Mouse (Mus musculus) hindbrain, embryonic 10.5 days (tissue): ENCODE measurements around the gene Sema6c. TPM values are rescaled to one million over a fixed set of nuclear protein-coding genes. Genes with fewer than 3 reads are reported as not detected.
"Not testable (repeated sequence)": the region's sequence is repeated elsewhere in the genome, so short reads cannot be mapped to it uniquely, and the experiment has no call there.

Experiments
- DNase-seq: peaks from one replicate; pipeline ENCODE4 v3.0.0-alpha.2; 2017; ENCODE audit warnings: low spot score
- H3K27ac ChIP-seq: fragments of 300-500 bp; sonication (generic); 2 replicates; pipeline ENCODE4 v1.5.1; 2016; ENCODE audit warnings: mild to moderate bottlenecking, moderate library complexity
- H3K27me3 ChIP-seq: fragments of 300-500 bp; sonication (generic); 2 replicates; pipeline ENCODE4 v1.6.1; 2016; ENCODE audit warnings: mild to moderate bottlenecking; ENCODE audit not compliant: poor library complexity, insufficient read depth, severe bottlenecking
- H3K36me3 ChIP-seq: fragments of 300-500 bp; sonication (generic); 2 replicates; pipeline ENCODE4 v1.6.1; 2016; ENCODE audit warnings: mild to moderate bottlenecking, moderate library complexity
- H3K4me1 ChIP-seq: fragments of 300-500 bp; sonication (generic); replicated peaks from 2 replicates; pipeline ENCODE4 v1.6.1; 2016; ENCODE audit warnings: mild to moderate bottlenecking
- H3K4me3 ChIP-seq: fragments of 300-500 bp; sonication (generic); 2 replicates; pipeline ENCODE4 v1.5.1; 2016; ENCODE audit warnings: mild to moderate bottlenecking, moderate library complexity
- H3K9me3 ChIP-seq: fragments of 300-500 bp; sonication (generic); 2 replicates; pipeline ENCODE4 v1.6.1; 2016; ENCODE audit warnings: mild to moderate bottlenecking, moderate library complexity
- WGBS: fragments of 180-500 bp; shearing (Covaris S2); methylation state at CpG from one replicate; pipeline ENCODE4 v1.1.7; 2016; 5-methylcytosine and 5-hydroxymethylcytosine counted together
- polyA plus RNA-seq: library from polyadenylated mRNA; unstranded; fragments of >200 nt; fragmentation: Nextera tagmentation; extraction: Ambion mirVana; gene quantifications from 2 replicates; pipeline ENCODE4 v1.2.1, GENCODE M21; 2016

The Sema6c gene
- polyA plus RNA-seq, 1 experiment from 2014 or later, result 24.3 TPM

DNA sequence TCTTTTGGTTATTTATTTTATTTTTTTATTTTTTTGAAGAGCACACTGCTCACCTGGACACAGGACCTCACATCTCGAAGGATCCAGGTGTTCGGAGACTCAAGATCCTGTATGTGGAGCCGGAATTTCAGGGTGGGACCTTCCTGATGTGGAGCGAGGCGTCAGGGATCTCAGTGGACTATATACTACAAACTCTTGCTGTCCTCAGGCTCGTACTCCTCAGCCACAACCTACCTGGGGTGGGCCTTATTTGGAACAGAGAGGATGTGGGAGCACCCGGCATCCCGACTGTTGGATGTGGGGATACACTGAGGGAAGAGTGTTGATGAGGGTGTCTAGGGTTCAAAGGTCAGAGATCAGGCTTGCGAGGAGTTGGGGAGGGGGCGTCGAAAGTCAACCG is 26.1 kb upstream of the Sema6c start:
- DNase-seq, H3K27ac ChIP-seq, H3K9me3 ChIP-seq, H3K27me3 ChIP-seq: not testable (repeated sequence)
- Histone ChIP-seq H3K36me3 (peaks cover 37% of the 10 kb centered on the region), H3K4me3 (peak overlapping the region; percentile 68; the same call in 1 of the 2 replicates), H3K4me1 (peaks cover 23% of the 10 kb centered on the region)
- no CpG with 5 or more reads among the region's 12 CpGs for WGBS

DNA sequence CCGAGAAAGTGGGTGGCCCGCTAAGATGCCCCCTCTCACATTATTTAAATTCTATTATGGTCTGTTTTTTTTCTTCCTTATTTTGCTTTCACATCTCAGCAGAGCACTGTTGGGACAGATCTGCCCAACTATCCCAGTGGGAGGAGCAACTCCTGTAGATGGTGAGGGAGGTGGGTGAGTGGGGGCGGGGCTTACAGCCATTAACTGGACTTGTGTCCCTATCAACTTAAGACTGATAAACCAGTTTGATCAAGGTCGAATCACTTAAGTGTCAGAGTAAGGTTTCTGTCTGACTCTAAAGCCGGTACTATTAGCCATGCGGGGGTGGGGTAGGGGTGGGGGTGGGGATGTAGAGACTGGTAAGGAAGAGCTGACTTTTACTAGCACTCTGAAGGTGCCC is 25.2 kb upstream of the Sema6c start:
- 33% methylated on average over 6 of the region's 6 CpGs for WGBS
- H3K9me3 ChIP-seq, result no peaks in the 10 kb centered on the region
- H3K4me3 ChIP-seq, result peak overlapping the region; percentile 46
- no peak for DNase-seq
- H3K4me1 ChIP-seq, result peaks cover 23% of the 10 kb centered on the region
- H3K27me3 ChIP-seq, result no peaks in the 10 kb centered on the region
- no peak overlapping the region for H3K27ac ChIP-seq
- H3K36me3 ChIP-seq, result peaks cover 36% of the 10 kb centered on the region

DNA sequence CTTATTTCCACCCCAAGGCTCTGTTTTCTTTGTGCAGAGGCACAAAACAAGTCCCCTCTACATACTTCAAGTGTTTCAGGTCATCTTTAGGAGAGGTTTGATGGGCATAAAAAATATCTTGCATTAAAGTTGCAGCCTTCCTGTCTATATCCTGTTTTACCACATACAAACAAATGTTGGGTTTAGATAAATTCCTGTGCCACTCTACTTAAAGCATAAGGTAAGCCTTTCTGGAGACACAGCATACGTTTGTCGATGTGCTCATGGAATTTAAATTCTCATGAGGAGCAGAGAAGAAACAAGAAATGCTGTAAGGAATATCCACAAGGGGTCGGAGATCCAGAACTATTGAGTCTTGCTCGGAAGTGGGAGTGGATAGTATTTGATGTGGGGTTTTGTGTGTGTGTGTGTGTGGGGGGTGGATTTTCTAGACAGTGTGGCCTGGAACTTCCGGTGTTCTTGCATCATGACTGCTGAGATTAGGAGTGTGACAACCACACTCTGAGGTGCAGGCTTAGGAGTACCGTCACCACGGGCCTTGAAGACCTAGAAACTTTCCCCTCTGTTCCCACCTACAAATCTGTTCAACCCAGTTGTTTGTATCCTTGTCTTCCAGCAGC is 24.7 kb upstream of the Sema6c start:
- Histone ChIP-seq H3K27me3 (no peaks in the 10 kb centered on the region), H3K27ac (no peak overlapping the region), H3K36me3 (peaks cover 37% of the 10 kb centered on the region), H3K9me3 (no peaks in the 10 kb centered on the region), H3K4me1 (peaks cover 23% of the 10 kb centered on the region), H3K4me3 (peak overlapping the region; percentile 46)
- 88% methylated on average over 7 of the region's 7 CpGs for WGBS
- DNase-seq, result no peak

DNA sequence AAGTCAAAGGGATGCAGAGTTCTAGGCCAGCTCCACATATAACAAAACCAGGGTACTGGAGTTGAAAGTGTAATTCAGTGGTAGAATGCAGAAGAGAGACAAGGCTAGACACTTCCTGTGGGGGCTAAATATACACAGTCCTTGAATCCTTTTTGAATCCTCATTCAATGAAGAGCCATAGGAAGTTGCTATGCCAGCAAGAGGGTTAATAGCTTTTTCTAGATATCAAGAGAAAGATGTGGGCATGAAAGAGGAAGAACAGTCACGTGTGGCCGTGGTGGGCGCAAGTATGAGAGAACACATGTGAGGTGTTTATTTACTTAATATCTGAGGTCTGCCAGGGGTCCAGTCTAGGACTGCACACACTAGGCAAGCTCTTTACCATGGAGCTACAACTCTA is 23.9 kb upstream of the Sema6c start:
- no peaks in the 10 kb centered on the region for H3K9me3 ChIP-seq
- DNase-seq, result no peak
- peaks cover 23% of the 10 kb centered on the region for H3K4me1 ChIP-seq
- H3K27ac ChIP-seq, result no peak overlapping the region
- peaks cover 39% of the 10 kb centered on the region for H3K36me3 ChIP-seq
- H3K4me3 ChIP-seq, result no peak overlapping the region
- no peaks in the 10 kb centered on the region for H3K27me3 ChIP-seq
- WGBS, result 92% methylated on average over 3 of the region's 3 CpGs

DNA sequence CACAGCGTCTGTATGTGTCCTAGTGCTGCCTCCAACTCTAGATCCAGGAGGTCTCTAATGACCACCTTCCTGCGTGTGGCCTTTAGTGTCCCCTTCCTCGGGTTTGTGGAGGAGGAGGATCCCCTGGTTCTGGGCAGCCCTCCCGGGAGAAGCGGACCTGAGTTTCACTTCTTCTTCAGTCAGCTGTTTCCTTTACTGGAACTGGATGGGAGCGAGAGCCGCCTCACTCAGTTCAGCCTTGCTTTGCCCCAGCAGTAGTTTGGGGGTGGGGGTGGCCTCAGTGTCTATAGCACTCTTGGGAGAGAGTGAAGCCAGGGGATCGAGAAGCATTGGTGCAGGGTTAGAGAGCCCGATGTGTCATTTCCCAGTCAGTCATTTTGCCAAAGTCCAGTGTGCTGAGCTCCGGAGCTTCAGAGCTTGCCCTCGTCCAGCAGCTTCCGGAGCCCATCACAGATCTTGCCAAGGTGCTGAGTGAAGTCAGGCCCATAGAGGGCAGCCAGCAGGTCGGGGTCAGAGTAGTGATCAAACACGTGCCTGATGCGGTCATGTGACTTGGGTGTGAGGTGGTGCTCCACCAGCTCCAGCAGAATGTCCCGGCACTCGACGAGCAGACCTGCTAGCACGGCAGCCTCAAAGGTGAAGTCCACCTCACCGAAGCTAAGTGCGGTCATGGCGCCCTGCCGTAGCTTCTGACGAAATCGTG is 20.5 kb upstream of the Sema6c start:
- no peak overlapping the region for H3K27ac ChIP-seq
- 75% methylated on average over 25 of the region's 25 CpGs for WGBS
- no peak for DNase-seq

DNA sequence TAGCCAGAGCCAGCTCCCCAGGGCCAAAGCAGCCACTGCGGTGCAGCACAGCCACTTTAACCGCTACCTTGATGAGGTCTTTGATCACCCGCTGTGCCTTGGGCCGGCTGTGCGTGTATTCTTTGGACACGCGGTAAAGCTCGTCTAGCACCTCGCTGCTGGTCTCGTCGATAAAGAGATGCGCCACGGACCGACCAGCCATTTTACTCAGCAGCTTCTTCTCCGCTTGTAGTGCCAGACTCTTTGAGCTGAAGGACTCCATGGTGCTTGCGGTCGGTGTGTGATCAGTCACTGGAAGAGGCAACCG is 20.0 kb upstream of the Sema6c start:
- WGBS, result 60% methylated on average over 18 of the region's 18 CpGs

More for the DNA sequence above, 20.5 kb upstream of the Sema6c start:
- H3K4me1 ChIP-seq, result peaks cover 15% of the 10 kb centered on the region
- H3K36me3 ChIP-seq, result peaks cover 25% of the 10 kb centered on the region
- H3K9me3 ChIP-seq, result no peaks in the 10 kb centered on the region
- H3K27me3 ChIP-seq, result no peaks in the 10 kb centered on the region
- no peak overlapping the region; the same call in 1 of the 2 replicates for H3K4me3 ChIP-seq

DNA sequence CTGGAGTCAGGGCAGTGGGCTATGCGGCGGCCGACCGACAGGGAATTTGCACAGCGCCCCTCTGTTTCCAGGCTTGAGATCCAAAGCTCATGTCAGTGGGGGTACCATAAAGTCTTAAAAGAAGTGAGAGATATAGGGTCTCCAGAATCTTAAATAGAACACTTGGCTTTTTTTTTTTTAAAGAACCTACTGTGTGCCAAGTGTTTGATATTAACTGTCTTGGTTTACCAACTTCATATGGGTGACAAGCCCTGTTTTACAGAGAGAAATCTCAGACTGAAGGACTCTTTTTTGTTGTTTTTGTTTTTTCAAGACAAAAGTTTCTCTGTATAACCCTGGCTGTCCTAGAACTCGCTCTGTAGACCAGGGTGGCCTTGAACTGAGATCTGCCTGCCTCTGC is 19.5 kb upstream of the Sema6c start:
- Histone ChIP-seq H3K36me3 (peaks cover 25% of the 10 kb centered on the region), H3K4me3 (no peak overlapping the region), H3K27me3 (no peaks in the 10 kb centered on the region), H3K4me1 (0 out of 2 replicates have a peak, but pooled peaks cover 5% of the 10 kb centered on the region), H3K27ac (no peak overlapping the region), H3K9me3 (no peaks in the 10 kb centered on the region)
- 86% methylated on average over 6 of the region's 6 CpGs for WGBS
- no peak for DNase-seq

More for the DNA sequence above, 20.0 kb upstream of the Sema6c start:
- no peak overlapping the region for H3K27ac ChIP-seq
- peaks cover 10% of the 10 kb centered on the region for H3K4me1 ChIP-seq
- H3K36me3 ChIP-seq, result peaks cover 25% of the 10 kb centered on the region
- H3K27me3 ChIP-seq, result no peaks in the 10 kb centered on the region
- H3K9me3 ChIP-seq, result no peaks in the 10 kb centered on the region
- H3K4me3 ChIP-seq, result no peak overlapping the region
- DNase-seq, result no peak

DNA sequence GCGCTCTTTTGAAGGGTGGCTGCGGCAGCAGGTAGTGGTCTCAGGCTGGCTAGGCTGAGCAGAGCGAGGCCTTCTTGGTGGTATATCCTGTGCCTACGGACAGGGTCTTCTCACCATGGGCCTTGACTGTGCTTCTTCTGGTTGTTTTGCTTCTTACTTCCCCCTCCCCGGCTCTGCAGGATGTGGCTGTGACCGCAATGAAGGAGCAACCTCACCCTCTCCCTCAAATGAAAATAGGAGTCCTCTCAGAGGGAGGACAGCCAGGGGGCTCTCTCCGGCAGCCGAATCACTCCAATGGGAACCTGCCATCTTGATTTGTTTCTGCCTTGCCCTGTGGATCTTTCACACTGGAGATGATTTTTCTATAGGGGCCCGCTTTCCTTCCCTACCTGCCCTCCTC is 18.8 kb upstream of the Sema6c start:
- DNase-seq, result no peak
- 95% methylated on average over 9 of the region's 9 CpGs for WGBS
- H3K9me3 ChIP-seq, result no peaks in the 10 kb centered on the region
- H3K27me3 ChIP-seq, result no peaks in the 10 kb centered on the region
- no peak overlapping the region for H3K27ac ChIP-seq
- no peak overlapping the region for H3K4me3 ChIP-seq
- H3K4me1 ChIP-seq, result 0 out of 2 replicates have a peak, but pooled peaks cover 3% of the 10 kb centered on the region
- H3K36me3 ChIP-seq, result peaks cover 25% of the 10 kb centered on the region

DNA sequence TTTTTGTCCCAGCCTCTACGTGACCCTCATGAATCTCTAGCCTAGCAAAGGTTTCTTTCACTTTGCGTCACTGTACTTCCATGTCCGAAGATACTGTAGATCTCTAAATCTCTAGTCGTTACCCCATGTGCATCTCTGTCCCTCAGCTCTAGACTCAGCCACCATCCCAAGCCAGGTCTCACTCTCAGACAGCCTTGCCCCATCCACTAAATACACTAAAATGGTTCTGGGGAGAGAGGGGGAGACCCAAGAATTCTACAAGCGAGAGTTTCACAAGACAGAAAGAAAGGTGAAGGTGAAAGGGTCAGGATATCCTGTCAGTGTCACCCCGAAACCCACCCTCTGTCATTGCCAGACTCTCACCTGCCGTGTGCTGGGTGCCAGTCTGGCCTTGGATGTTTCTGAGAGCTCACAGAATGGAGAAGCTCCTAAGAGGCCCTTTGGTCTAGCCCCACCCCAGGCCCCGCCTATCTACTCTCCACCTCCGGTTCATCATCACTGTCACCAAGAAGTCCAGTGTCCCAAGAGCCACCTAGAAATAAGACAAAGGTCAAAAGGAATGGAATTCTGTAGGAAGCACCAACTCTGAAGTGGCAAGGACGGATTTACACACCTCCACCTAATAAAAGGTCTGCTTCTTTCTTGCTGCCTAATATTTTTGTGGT is 18.2 kb upstream of the Sema6c start, which contains the start of gene Tnfaip8l2:
Gene Tnfaip8l2, minus strand, starts transcription at position 409 of the 665 bp plus-strand sequence.
- no peak within 1 kb of the TSS for H3K4me3 ChIP-seq
- no peak for DNase-seq
- H3K36me3 ChIP-seq, result peaks cover 25% of the 10 kb centered on the region
- H3K9me3 ChIP-seq, result no peaks in the 10 kb centered on the region
- 84% methylated on average over 10 of the region's 10 CpGs for WGBS
- no peaks in the 10 kb centered on the region for H3K27me3 ChIP-seq
- 0 out of 2 replicates have a peak, but pooled peaks cover 3% of the 10 kb centered on the region for H3K4me1 ChIP-seq
- no peak within 1 kb of the TSS for H3K27ac ChIP-seq

DNA sequence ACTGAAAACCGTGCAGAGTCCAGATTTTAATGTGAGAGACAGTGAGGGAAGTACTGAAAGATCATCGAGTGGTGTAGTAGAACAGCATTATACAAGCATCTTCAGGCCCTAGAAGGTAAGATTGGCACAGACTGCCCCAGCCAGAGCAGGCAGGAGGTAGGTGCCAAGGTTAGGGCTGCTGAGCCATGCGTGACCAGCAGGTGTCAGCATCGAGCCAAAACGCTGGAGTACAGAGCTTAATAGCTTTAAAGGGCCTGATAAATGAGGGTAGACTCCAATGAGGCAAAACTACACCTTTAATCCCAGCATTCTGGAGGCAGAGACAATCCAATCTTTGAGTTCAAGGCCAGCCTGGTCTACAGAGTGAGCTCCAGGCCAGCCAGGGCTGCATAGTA is 17.6 kb upstream of the Sema6c start:
- Histone ChIP-seq H3K27me3 (no peaks in the 10 kb centered on the region), H3K4me1 (0 out of 2 replicates have a peak, but pooled peaks cover 3% of the 10 kb centered on the region), H3K9me3 (no peaks in the 10 kb centered on the region), H3K4me3 (no peak overlapping the region), H3K27ac (no peak overlapping the region), H3K36me3 (peaks cover 25% of the 10 kb centered on the region)
- peak; percentile 86 for DNase-seq
- 11% methylated on average over 5 of the region's 5 CpGs for WGBS

DNA sequence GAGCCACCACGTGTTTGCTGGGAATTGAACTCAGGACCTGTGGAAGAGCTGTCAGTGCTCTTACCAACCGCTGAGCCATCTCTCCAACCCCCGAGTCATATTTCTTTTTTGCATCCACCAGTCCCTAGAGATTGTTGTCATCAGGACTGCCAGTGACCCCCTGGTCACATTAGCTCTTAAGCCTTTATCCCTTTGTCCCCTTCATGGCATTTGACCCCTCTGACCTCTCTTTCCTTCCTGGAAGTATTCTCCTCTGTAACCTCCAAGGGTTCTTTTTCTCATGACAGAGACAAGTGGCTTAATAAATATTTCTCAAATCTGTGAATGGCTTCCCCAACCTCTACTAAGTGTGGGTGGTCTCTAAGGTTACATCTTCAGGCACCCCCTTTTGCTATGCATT is 12.3 kb upstream of the Sema6c start:
- Histone ChIP-seq H3K4me3 (no peak overlapping the region), H3K36me3 (no peaks in the 10 kb centered on the region), H3K27ac (no peak overlapping the region), H3K9me3 (no peaks in the 10 kb centered on the region), H3K4me1 (peaks cover 3% of the 10 kb centered on the region; the same call in 1 of the 2 replicates), H3K27me3 (no peaks in the 10 kb centered on the region)
- no peak for DNase-seq
- WGBS, result 47% methylated on average over 3 of the region's 3 CpGs

DNA sequence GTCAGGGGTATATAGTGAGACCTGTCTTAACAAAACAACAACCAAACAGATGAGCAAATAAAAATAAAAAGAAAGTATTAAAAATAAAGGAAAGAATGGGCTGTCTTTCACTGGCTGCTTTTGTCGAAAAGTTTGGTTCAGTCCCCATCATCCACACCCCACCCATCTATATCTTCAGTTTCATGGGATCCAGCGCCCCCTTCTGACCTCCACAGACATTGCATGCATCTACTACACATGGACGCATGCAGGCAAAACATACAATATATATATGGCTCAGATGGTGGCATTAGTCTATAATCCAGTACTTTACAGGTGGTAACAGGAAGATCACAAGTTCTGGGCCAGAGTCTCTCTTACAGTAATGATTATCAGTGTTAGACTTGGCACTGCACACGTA is 6.4 kb upstream of the Sema6c start:
- H3K36me3 ChIP-seq, result no peaks in the 10 kb centered on the region
- no peaks in the 10 kb centered on the region for H3K9me3 ChIP-seq
- H3K27ac ChIP-seq, result no peak overlapping the region
- WGBS, result 55% methylated on average over 4 of the region's 4 CpGs
- peaks cover 7% of the 10 kb centered on the region for H3K27me3 ChIP-seq
- no peak overlapping the region for H3K4me3 ChIP-seq
- DNase-seq, result no peak
- H3K4me1 ChIP-seq, result peaks cover 3% of the 10 kb centered on the region; the same call in 1 of the 2 replicates

DNA sequence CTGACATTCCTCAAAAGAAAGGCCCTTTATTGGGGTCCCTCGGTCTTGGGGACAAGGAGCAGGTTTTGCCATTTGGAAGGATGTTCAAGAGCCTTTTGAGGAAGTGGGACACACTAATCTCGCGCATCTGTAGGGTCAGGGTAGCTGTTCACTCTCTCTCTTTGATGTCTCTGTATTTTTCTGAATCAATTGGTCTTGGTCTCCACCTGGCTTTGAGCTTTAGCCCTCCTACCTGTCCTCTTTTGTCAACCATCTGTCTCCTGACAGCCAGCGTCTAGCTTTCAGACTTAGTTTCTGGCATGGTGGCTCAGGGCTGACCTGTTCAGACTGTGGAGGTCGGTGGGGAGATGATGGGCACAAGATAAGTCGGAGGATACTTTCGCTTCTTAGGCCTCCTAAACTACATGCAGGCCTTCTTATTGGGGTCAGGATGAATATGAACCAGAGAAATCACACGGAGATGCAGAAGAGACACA is 708 bp upstream of the Sema6c start:
- peaks cover 44% of the 10 kb centered on the region for H3K4me1 ChIP-seq
- peaks cover 13% of the 10 kb centered on the region for H3K36me3 ChIP-seq
- no peaks in the 10 kb centered on the region for H3K9me3 ChIP-seq
- H3K4me3 ChIP-seq, result peak overlapping the region; percentile 85
- peak overlapping the region; percentile 91; the same call in 1 of the 2 replicates for H3K27ac ChIP-seq
- DNase-seq, result no peak
- WGBS, result 16% methylated on average over 8 of the region's 8 CpGs
- peaks cover 42% of the 10 kb centered on the region for H3K27me3 ChIP-seq
